Mouse (Mus musculus): ENCODE data around the gene Rps29. TPM values are rescaled to one million over a fixed set of nuclear protein-coding genes. Genes with fewer than 3 reads are reported as not detected.
A peak's percentile ranks its signal among the peaks of the same experiment; 100 is the strongest.

Gene Rps29
- polyA plus RNA-seq, 1 experiment from 2014 or later, result 1,383 TPM

DNA sequence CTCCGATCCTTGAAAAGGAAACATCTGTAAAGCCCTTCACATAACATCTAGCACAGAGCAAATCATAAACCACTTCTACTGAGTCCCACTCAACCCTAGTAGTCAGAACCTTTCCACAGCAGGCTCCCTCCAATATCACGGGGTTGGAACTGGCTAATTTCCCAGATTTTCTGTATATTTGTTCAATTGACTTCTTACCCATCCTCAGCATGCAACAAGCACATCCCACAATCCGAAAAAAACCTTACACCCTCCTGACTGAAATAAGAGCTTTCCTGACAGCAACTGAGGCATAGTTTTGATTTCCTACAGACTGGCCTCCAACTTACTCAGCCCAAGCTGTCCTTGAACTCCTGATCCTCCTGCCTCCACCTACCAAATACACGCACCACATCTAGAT is 2.5 kb downstream of the Rps29 start:
- peaks cover 9% of the 10 kb centered on the region; the same call in 1 of the 2 replicates for H3K36me3 ChIP-seq (ENCODE audit: control insufficient read depth, insufficient read depth, low read length)
- no peaks in the 10 kb centered on the region for H3K9me3 ChIP-seq (ENCODE audit: control insufficient read depth, low read length)
- 89% methylated on average over 4 of the region's 4 CpGs for WGBS
- ATAC-seq (replicated peaks; ENCODE audit: low FRiP score), result no peak
- H3K9ac ChIP-seq (ENCODE audit: low read length), result no peak overlapping the region
- H3K27me3 ChIP-seq (ENCODE audit: control insufficient read depth, insufficient read depth, low read length), result no peaks in the 10 kb centered on the region
- H3K27ac ChIP-seq (ENCODE audit: low read depth, low read length), result no peak overlapping the region
- H3K4me2 ChIP-seq (ENCODE audit: low read depth, low read length, severe bottlenecking), result no peak overlapping the region
- no peak overlapping the region for H3K4me3 ChIP-seq (ENCODE audit: low read depth, low read length)
- no peaks in the 10 kb centered on the region; the same call in 1 of the 2 replicates for H3K4me1 ChIP-seq (replicated peaks; ENCODE audit: control insufficient read depth, insufficient read depth, low read length)
- no peak for DNase-seq (ENCODE audit: low spot score)

DNA sequence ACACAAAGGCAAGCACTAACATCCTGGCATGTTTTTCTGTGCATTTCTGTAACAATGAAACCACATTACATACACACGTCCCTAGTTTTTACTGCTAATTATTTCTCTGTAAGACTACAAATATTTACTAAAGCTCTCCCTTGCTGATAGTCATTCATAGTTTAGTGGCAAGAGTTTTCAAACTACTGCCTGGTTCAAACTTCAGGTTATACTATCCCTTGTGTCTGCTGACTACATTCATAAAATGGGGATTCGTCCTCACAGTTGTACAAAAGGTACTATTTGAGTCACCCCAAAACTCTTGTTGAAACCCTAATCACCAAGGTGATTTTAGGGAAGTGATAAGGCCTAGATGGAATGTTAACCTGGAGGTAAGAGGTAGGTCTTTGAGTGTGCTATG is 3.1 kb downstream of the Rps29 start:
- Histone ChIP-seq H3K9ac (ENCODE audit: low read length) (no peak overlapping the region), H3K36me3 (ENCODE audit: control insufficient read depth, insufficient read depth, low read length) (peaks cover 9% of the 10 kb centered on the region; the same call in 1 of the 2 replicates), H3K27ac (ENCODE audit: low read depth, low read length) (no peak overlapping the region), H3K4me3 (ENCODE audit: low read depth, low read length) (no peak overlapping the region), H3K9me3 (ENCODE audit: control insufficient read depth, low read length) (no peaks in the 10 kb centered on the region), H3K4me2 (ENCODE audit: low read depth, low read length, severe bottlenecking) (no peak overlapping the region), H3K27me3 (ENCODE audit: control insufficient read depth, insufficient read depth, low read length) (no peaks in the 10 kb centered on the region), H3K4me1 (replicated peaks; ENCODE audit: control insufficient read depth, insufficient read depth, low read length) (no peaks in the 10 kb centered on the region; the same call in 1 of the 2 replicates)
- DNase-seq (ENCODE audit: low spot score) (no peak), ATAC-seq (replicated peaks; ENCODE audit: low FRiP score) (no peak)
- WGBS, result 83% methylated on average over 2 of the region's 2 CpGs

DNA sequence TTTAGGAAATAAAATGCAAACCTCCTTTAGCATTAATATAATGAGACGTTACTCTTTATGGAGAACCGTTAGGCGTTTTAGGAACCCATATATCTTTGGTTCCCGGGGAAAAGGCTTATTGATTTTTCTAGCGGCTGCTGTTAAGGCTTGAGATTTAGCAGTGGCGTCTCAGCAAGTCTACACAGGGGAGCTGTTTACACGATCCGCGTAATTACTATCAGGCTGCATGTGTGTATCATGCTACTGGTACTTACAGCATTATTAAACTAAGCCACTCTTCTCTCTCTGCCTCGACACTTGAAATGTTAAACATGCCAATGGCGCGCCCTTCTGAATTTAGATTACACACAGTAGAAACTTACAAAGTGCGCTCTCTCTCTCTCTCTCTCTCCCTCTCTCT is 8.9 kb downstream of the Rps29 start:
- H3K36me3 ChIP-seq (ENCODE audit: control insufficient read depth, insufficient read depth, low read length), result no peaks in the 10 kb centered on the region
- WGBS, result 88% methylated on average over 13 of the region's 13 CpGs

DNA sequence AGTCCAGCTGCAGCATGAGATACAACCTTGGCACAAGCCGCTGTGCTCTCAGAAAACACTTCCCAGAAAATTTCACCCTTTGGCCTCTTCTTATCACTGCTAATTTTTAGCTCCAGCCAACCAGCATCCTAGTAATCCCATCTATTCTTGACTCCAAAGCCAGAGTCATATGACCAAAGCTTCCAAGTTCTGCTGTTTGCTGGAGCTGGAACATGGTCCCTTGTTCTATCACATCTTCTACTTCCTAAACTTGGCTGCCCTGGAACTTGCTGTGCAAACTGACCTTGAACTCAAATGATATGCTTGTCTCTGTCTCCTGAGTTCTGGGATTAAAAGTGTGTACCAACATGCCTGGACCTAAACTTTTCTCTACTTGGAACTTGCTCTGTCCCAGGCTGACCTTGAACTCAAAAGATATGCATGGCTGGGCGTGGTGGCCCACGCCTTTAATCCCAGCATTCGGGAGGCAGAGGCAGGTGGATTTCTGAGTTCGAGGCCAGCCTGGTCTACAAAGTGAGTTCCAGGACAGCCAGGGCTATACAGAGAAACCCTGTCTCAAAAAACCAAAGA is 11.7 kb downstream of the Rps29 start:
- DNase-seq (ENCODE audit: low spot score) (no peak), ATAC-seq (replicated peaks; ENCODE audit: low FRiP score) (no peak)
- H3K36me3 ChIP-seq (ENCODE audit: control insufficient read depth, insufficient read depth, low read length), result no peaks in the 10 kb centered on the region
- no peaks in the 10 kb centered on the region for H3K4me1 ChIP-seq (replicated peaks; ENCODE audit: control insufficient read depth, insufficient read depth, low read length)
- no peaks in the 10 kb centered on the region for H3K27me3 ChIP-seq (ENCODE audit: control insufficient read depth, insufficient read depth, low read length)
- H3K27ac ChIP-seq (ENCODE audit: low read depth, low read length), result no peak overlapping the region
- WGBS, result 92% methylated on average over 5 of the region's 5 CpGs
- no peak overlapping the region for H3K4me3 ChIP-seq (ENCODE audit: low read depth, low read length)
- H3K9ac ChIP-seq (ENCODE audit: low read length), result no peak overlapping the region
- no peaks in the 10 kb centered on the region for H3K9me3 ChIP-seq (ENCODE audit: control insufficient read depth, low read length)
- H3K4me2 ChIP-seq (ENCODE audit: low read depth, low read length, severe bottlenecking), result no peak overlapping the region

More for the DNA sequence above, 8.9 kb downstream of the Rps29 start:
- no peaks in the 10 kb centered on the region for H3K4me1 ChIP-seq (replicated peaks; ENCODE audit: control insufficient read depth, insufficient read depth, low read length)
- no peaks in the 10 kb centered on the region for H3K27me3 ChIP-seq (ENCODE audit: control insufficient read depth, insufficient read depth, low read length)
- DNase-seq (ENCODE audit: low spot score) (no peak), ATAC-seq (replicated peaks; ENCODE audit: low FRiP score) (no peak)
- no peak overlapping the region for H3K9ac ChIP-seq (ENCODE audit: low read length)
- H3K4me3 ChIP-seq (ENCODE audit: low read depth, low read length), result no peak overlapping the region
- H3K9me3 ChIP-seq (ENCODE audit: control insufficient read depth, low read length), result no peaks in the 10 kb centered on the region
- H3K27ac ChIP-seq (ENCODE audit: low read depth, low read length), result no peak overlapping the region
- H3K4me2 ChIP-seq (ENCODE audit: low read depth, low read length, severe bottlenecking), result no peak overlapping the region

DNA sequence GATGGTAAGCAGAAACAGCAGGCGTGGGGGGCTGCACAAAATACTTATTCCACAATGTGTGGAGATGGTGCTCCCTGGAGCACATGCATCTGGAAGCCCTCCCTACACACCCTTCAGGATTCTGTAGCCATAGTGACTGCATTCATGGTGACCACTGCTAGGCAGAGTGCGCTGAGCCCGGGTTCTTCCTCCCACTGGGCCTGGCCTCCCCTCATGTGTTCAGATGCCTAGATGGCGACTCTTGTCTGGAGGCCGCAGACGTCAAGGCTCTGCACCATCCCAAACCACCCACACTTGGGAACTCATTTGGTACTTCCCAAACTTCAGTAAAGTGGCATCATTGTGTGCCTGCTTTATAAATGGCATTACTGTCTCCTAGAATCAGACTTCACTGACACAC is 15.5 kb downstream of the Rps29 start:
- 77% methylated on average over 6 of the region's 6 CpGs for WGBS

DNA sequence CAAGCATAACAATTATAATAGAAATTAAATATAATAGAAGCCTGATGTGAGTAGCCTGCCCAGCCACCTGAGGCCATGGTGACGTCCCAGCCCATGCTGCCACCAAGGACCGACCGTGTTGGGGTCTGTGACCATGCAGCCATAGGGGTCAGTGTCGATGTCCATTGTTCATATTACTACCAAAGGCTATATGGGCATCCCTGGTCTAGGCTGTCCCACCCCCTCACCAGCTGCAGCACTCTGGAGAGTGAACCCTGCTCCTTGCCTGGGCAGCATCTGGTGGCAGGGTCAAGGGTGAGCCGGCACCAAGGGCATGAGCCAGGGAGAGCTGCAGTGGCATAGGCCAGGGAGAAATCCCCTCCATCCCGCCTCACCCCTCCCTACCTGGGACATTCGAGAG is 19.1 kb downstream of the Rps29 start:
- Histone ChIP-seq H3K9ac (ENCODE audit: low read length) (no peak overlapping the region), H3K36me3 (ENCODE audit: control insufficient read depth, insufficient read depth, low read length) (no peaks in the 10 kb centered on the region; the same call in 1 of the 2 replicates), H3K4me3 (ENCODE audit: low read depth, low read length) (no peak overlapping the region), H3K4me2 (ENCODE audit: low read depth, low read length, severe bottlenecking) (no peak overlapping the region), H3K27me3 (ENCODE audit: control insufficient read depth, insufficient read depth, low read length) (no peaks in the 10 kb centered on the region), H3K4me1 (replicated peaks; ENCODE audit: control insufficient read depth, insufficient read depth, low read length) (no peaks in the 10 kb centered on the region), H3K27ac (ENCODE audit: low read depth, low read length) (no peak overlapping the region), H3K9me3 (ENCODE audit: control insufficient read depth, low read length) (no peaks in the 10 kb centered on the region)
- ATAC-seq (replicated peaks; ENCODE audit: low FRiP score), result peak; percentile 30; the same call in 1 of the 2 replicates
- WGBS, result 90% methylated on average over 7 of the region's 7 CpGs
- DNase-seq (ENCODE audit: low spot score), result no peak

More for the DNA sequence above, 15.5 kb downstream of the Rps29 start:
- no peak overlapping the region for H3K4me3 ChIP-seq (ENCODE audit: low read depth, low read length)
- no peak overlapping the region for H3K4me2 ChIP-seq (ENCODE audit: low read depth, low read length, severe bottlenecking)
- no peaks in the 10 kb centered on the region for H3K27me3 ChIP-seq (ENCODE audit: control insufficient read depth, insufficient read depth, low read length)
- no peak for ATAC-seq (replicated peaks; ENCODE audit: low FRiP score)
- H3K9me3 ChIP-seq (ENCODE audit: control insufficient read depth, low read length), result no peaks in the 10 kb centered on the region
- no peaks in the 10 kb centered on the region for H3K4me1 ChIP-seq (replicated peaks; ENCODE audit: control insufficient read depth, insufficient read depth, low read length)
- no peak for DNase-seq (ENCODE audit: low spot score)
- no peak overlapping the region for H3K27ac ChIP-seq (ENCODE audit: low read depth, low read length)
- H3K9ac ChIP-seq (ENCODE audit: low read length), result no peak overlapping the region
- H3K36me3 ChIP-seq (ENCODE audit: control insufficient read depth, insufficient read depth, low read length), result no peaks in the 10 kb centered on the region

DNA sequence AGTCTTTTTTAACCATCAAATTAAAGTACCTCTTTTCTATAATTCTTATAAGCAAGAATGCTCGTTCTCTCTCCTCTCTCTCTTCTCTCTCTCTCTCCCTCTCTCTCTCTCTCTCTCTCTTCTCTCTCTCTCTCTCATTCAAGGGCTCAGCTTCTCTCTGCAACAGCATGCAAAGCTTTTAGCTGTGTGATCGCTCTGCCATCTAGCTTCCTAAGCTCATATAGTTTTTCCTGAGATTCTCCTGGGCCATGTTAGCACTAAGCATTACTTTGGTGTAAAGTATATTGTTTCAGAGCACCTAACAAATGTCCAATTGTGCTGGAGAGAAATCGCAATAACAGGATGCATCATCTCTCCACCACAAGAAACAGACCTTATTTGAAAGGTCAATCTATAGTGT is 19.8 kb downstream of the Rps29 start:
- DNase-seq (ENCODE audit: low spot score), result no peak
- H3K4me1 ChIP-seq (replicated peaks; ENCODE audit: control insufficient read depth, insufficient read depth, low read length), result no peaks in the 10 kb centered on the region
- 94% methylated on average over 3 of the region's 3 CpGs for WGBS

DNA sequence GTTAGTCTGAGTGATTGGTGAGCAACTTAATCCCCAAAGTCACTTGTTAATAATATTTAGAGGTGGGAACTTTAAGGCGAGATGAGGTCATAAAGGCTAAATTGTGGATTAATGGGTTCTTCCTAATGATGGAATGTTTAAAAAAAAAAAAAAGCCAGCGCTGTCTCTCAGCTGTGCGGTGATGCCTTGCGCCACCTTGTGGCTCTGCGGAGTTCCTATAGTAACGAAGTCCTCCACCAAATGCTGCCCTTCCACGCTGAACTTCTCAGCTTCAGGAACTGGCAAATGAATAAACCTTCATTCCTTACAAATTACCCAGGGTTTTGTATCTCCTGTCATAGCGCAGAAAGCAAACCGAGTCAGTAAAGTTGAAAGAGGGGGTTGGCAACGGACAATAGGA is 27.0 kb downstream of the Rps29 start:
- 9% methylated on average over 10 of the region's 10 CpGs for WGBS
- Histone ChIP-seq H3K4me1 (replicated peaks; ENCODE audit: control insufficient read depth, insufficient read depth, low read length) (no peaks in the 10 kb centered on the region), H3K36me3 (ENCODE audit: control insufficient read depth, insufficient read depth, low read length) (no peaks in the 10 kb centered on the region), H3K4me2 (ENCODE audit: low read depth, low read length, severe bottlenecking) (no peak overlapping the region), H3K9ac (ENCODE audit: low read length) (no peak overlapping the region), H3K27me3 (ENCODE audit: control insufficient read depth, insufficient read depth, low read length) (no peaks in the 10 kb centered on the region), H3K4me3 (ENCODE audit: low read depth, low read length) (no peak overlapping the region), H3K9me3 (ENCODE audit: control insufficient read depth, low read length) (no peaks in the 10 kb centered on the region), H3K27ac (ENCODE audit: low read depth, low read length) (no peak overlapping the region)
- DNase-seq (ENCODE audit: low spot score) (peak; percentile 65), ATAC-seq (replicated peaks; ENCODE audit: low FRiP score) (peak; percentile 77; the same call in 1 of the 2 replicates)

More for the DNA sequence above, 19.8 kb downstream of the Rps29 start:
- no peak for ATAC-seq (replicated peaks; ENCODE audit: low FRiP score)
- Histone ChIP-seq H3K36me3 (ENCODE audit: control insufficient read depth, insufficient read depth, low read length) (no peaks in the 10 kb centered on the region; the same call in 1 of the 2 replicates), H3K4me2 (ENCODE audit: low read depth, low read length, severe bottlenecking) (no peak overlapping the region), H3K27me3 (ENCODE audit: control insufficient read depth, insufficient read depth, low read length) (no peaks in the 10 kb centered on the region), H3K4me3 (ENCODE audit: low read depth, low read length) (no peak overlapping the region), H3K27ac (ENCODE audit: low read depth, low read length) (no peak overlapping the region), H3K9me3 (ENCODE audit: control insufficient read depth, low read length) (no peaks in the 10 kb centered on the region), H3K9ac (ENCODE audit: low read length) (no peak overlapping the region)

DNA sequence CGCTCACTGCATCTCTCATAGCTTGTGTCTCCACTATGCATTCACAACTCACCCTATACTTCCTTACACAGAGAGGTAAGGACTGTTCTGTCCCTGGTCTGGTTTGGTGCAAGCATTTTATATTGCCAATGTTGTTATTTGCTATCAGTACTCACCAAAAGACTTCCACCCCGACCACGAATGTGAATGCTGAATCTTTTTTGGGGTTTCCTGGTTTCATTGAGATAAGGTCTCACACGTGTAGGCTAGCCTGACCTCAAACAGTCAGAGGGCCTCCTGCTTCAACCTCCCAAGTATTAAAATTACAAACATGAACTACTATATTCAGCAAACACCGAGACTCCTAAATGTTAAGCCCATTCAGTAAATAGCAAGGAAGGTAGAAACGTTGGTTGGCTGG is 27.7 kb downstream of the Rps29 start:
- no peaks in the 10 kb centered on the region for H3K9me3 ChIP-seq (ENCODE audit: control insufficient read depth, low read length)
- no peak for ATAC-seq (replicated peaks; ENCODE audit: low FRiP score)
- WGBS, result 84% methylated on average over 6 of the region's 6 CpGs

More for the DNA sequence above, 27.7 kb downstream of the Rps29 start:
- H3K4me1 ChIP-seq (replicated peaks; ENCODE audit: control insufficient read depth, insufficient read depth, low read length), result no peaks in the 10 kb centered on the region
- H3K4me3 ChIP-seq (ENCODE audit: low read depth, low read length), result no peak overlapping the region
- no peak overlapping the region for H3K9ac ChIP-seq (ENCODE audit: low read length)
- H3K4me2 ChIP-seq (ENCODE audit: low read depth, low read length, severe bottlenecking), result no peak overlapping the region
- no peaks in the 10 kb centered on the region for H3K27me3 ChIP-seq (ENCODE audit: control insufficient read depth, insufficient read depth, low read length)
- no peak overlapping the region for H3K27ac ChIP-seq (ENCODE audit: low read depth, low read length)
- no peaks in the 10 kb centered on the region for H3K36me3 ChIP-seq (ENCODE audit: control insufficient read depth, insufficient read depth, low read length)
- DNase-seq (ENCODE audit: low spot score), result no peak
